Mouse (Mus musculus) limb, embryonic 14.5 days (tissue): Measurements from ENCODE around the gene Hnrnpr. TPM values are rescaled to one million over a fixed set of nuclear protein-coding genes. Genes with fewer than 3 reads are reported as not detected.

ENCODE experiments used
- ATAC-seq: fragments of 200-750 bp; cut with Nextera tagmentation; 2 replicates; pipeline ENCODE4 v1.8.0; 2017; ENCODE audit warnings: low read depth, moderate number of reproducible peaks, moderate TSS enrichment; ENCODE audit not compliant: low FRiP score
- DNase-seq: peaks from one replicate; pipeline ENCODE4 v3.0.0-alpha.2; 2015; ENCODE audit warnings: low spot score
- H3K27ac ChIP-seq: fragments of 300-500 bp; sonication (generic); replicated peaks from 2 replicates; pipeline ENCODE4 v1.5.1; 2014; ENCODE audit warnings: low read depth, mild to moderate bottlenecking, low read length, moderate library complexity, mixed read lengths
- H3K27me3 ChIP-seq: fragments of 300-500 bp; sonication (generic); 2 replicates; pipeline ENCODE4 v1.6.1; 2014; ENCODE audit warnings: low read length, mixed read lengths; ENCODE audit not compliant: control insufficient read depth, insufficient read depth
- H3K36me3 ChIP-seq: fragments of 300-500 bp; sonication (generic); 2 replicates; pipeline ENCODE4 v1.6.1; 2014; ENCODE audit warnings: mild to moderate bottlenecking, low read length, moderate library complexity, mixed read lengths; ENCODE audit not compliant: control insufficient read depth, insufficient read depth
- H3K4me1 ChIP-seq: fragments of 300-500 bp; sonication (generic); 2 replicates; pipeline ENCODE4 v1.6.1; 2014; ENCODE audit warnings: antibody characterized with exemption, low read length, mixed read lengths; ENCODE audit not compliant: control insufficient read depth, insufficient read depth
- H3K4me2 ChIP-seq: fragments of 300-500 bp; sonication (generic); replicated peaks from 2 replicates; pipeline ENCODE4 v1.6.1; 2014; ENCODE audit warnings: low read depth, mild to moderate bottlenecking, low read length, moderate library complexity; ENCODE audit not compliant: severe bottlenecking
- H3K4me3 ChIP-seq: fragments of 300-500 bp; sonication (generic); replicated peaks from 2 replicates; pipeline ENCODE4 v1.5.1; 2014; ENCODE audit warnings: low read length
- H3K9ac ChIP-seq: fragments of 300-500 bp; sonication (generic); 2 replicates; pipeline ENCODE4 v1.6.1; 2014; ENCODE audit warnings: mild to moderate bottlenecking, low read depth, low read length, moderate library complexity; ENCODE audit not compliant: severe bottlenecking
- H3K9me3 ChIP-seq: fragments of 300-500 bp; sonication (generic); 2 replicates; pipeline ENCODE4 v1.6.1; 2016; ENCODE audit warnings: low read length; ENCODE audit not compliant: control insufficient read depth
- POLR2A ChIP-seq: fragments of 200-500 bp; IDR thresholded peaks from 2 replicates; pipeline ENCODE4 v1.8.0; 2012; ENCODE audit warnings: inconsistent platforms, mild to moderate bottlenecking, moderate library complexity, borderline replicate concordance; ENCODE audit not compliant: insufficient read depth, insufficient read length; ENCODE audit errors: extremely low read depth
- WGBS: fragments of 180-500 bp; shearing (Covaris S2); extraction: QIAGEN DNeasy Blood & Tissue Kit; methylation state at CpG from one replicate; pipeline ENCODE4 v1.1.7; 2014; 5-methylcytosine and 5-hydroxymethylcytosine counted together
- polyA plus RNA-seq, 2 experiments: library from polyadenylated mRNA; depleted of rRNA in 1 of 2; stranded (reverse) in 1 of 2; unstranded in 1 of 2; fragments of >200 nt; fragmentation: Nextera tagmentation in 1 of 2; extraction: Ambion mirVana in 1 of 2; gene quantifications; 2 replicates each; pipeline versions ENCODE4 v1.2.1 to v1.2.3; 2012 to 2014

The Hnrnpr gene
- polyA plus RNA-seq, 2 experiments = 135 to 163 TPM

DNA sequence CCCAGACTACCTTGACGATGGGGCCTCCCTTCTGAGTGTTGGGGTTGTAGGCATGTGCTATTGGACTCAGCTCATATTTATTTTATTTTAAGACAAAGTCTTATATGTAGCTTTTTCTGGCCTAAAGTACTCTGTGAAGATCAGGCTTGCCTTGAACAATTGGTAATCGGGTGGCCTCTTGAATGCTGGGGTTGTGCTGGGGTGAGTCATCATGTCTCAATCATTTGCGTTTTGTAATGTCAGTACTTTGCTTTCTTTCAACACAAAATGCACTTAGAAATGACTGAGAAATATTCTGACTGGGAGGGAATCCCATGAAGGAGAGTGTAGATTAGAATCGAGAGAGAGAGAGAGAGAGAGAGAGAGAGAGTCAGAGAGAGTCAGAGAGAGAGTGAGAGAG is 9.3 kb downstream of the Hnrnpr start:
- TF ChIP-seq POLR2A = no peak
- Histone ChIP-seq H3K27me3 (no peaks in the 10 kb centered on the region), H3K9me3 (no peaks in the 10 kb centered on the region), H3K9ac (no peak overlapping the region), H3K36me3 (peaks cover 79% of the 10 kb centered on the region), H3K4me3 (no peak overlapping the region), H3K4me1 (0 out of 2 replicates have a peak, but pooled peaks cover 1% of the 10 kb centered on the region), H3K27ac (no peak overlapping the region), H3K4me2 (no peak overlapping the region)
- DNase-seq (no peak), ATAC-seq (no peak)
- WGBS = 88% methylated on average over 4 of the region's 4 CpGs

- whole genome bisulfite sequencing = 43% methylated on average over 2 of the region's 2 CpGs
- H3K27me3 ChIP-seq = no peaks in the 10 kb centered on the region
- no peak overlapping the region for H3K4me3 ChIP-seq
- no peaks in the 10 kb centered on the region for H3K4me1 ChIP-seq
- H3K9me3 ChIP-seq = no peaks in the 10 kb centered on the region
- ATAC-seq = no peak
- no peak for DNase-seq
- no peak overlapping the region for H3K27ac ChIP-seq
- H3K36me3 ChIP-seq = peaks cover 79% of the 10 kb centered on the region
- no peak for TF ChIP-seq POLR2A
- H3K9ac ChIP-seq = no peak overlapping the region
- no peak overlapping the region for H3K4me2 ChIP-seq
Observed at GRCm38 (mm10) chr4:136324226-136324625, 13.5 kb downstream of the Hnrnpr start.

DNA sequence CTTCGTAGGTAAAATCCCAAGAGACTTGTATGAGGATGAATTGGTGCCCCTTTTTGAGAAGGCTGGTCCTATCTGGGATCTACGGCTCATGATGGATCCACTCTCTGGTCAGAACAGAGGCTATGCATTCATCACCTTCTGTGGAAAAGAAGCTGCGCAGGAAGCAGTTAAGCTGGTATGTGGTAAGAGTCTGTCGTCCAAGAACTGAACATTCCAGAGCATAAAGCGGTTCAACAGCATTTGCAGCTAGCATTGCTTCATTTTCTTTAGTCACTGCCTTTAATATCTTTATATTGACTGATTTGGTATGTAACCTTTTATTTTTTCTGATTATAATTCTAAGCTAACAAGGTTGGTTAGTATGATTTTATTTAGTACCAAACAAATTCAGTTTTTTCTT is 16.5 kb downstream of the Hnrnpr start:
- Histone ChIP-seq H3K36me3 (peaks cover 77% of the 10 kb centered on the region), H3K9ac (no peak overlapping the region), H3K27ac (no peak overlapping the region), H3K9me3 (no peaks in the 10 kb centered on the region), H3K4me3 (no peak overlapping the region), H3K4me2 (no peak overlapping the region), H3K4me1 (no peaks in the 10 kb centered on the region), H3K27me3 (no peaks in the 10 kb centered on the region)
- DNase-seq = no peak
- no peak for ATAC-seq
- WGBS = 78% methylated on average over 5 of the region's 5 CpGs
- no peak for TF ChIP-seq POLR2A

- H3K36me3 ChIP-seq = peaks cover 78% of the 10 kb centered on the region
- no peak for DNase-seq
Observed at GRCm38 (mm10) chr4:136328115-136328514, 17.4 kb downstream of the Hnrnpr start.

DNA sequence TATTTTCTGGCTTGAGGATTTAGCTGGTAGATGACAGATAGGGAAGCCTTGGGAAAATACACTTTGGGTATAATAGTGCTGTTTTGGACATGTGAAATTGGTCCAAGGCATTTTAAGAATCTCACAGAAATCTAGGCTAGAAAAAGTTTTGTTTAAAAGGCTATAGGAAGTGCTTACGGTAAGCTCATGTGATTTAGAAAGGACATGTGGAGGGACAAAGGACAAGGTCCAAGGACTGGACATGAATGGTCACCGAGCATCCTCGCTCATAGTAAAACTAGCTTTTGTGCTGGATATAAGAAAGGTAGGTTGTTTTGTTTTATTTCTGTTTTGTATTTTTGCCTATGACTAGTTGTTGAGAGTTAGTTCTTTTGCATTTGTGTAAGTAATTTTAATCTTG is 21.0 kb downstream of the Hnrnpr start:
- no peak overlapping the region for H3K4me2 ChIP-seq
- no peaks in the 10 kb centered on the region for H3K9me3 ChIP-seq
- DNase-seq = no peak
- H3K27me3 ChIP-seq = no peaks in the 10 kb centered on the region
- ATAC-seq = no peak
- H3K36me3 ChIP-seq = peaks cover 74% of the 10 kb centered on the region
- TF ChIP-seq POLR2A = no peak
- H3K9ac ChIP-seq = no peak overlapping the region
- no peaks in the 10 kb centered on the region for H3K4me1 ChIP-seq
- no peak overlapping the region for H3K4me3 ChIP-seq
- WGBS = 95% methylated on average over 3 of the region's 3 CpGs
- no peak overlapping the region for H3K27ac ChIP-seq

More at GRCm38 (mm10) chr4:136328115-136328514, 17.4 kb downstream of the Hnrnpr start:
- Histone ChIP-seq H3K4me2 (no peak overlapping the region), H3K9me3 (no peaks in the 10 kb centered on the region), H3K27me3 (no peaks in the 10 kb centered on the region), H3K4me3 (no peak overlapping the region), H3K9ac (no peak overlapping the region), H3K27ac (no peak overlapping the region), H3K4me1 (no peaks in the 10 kb centered on the region)
- no peak for ATAC-seq
- no peak for TF ChIP-seq POLR2A

DNA sequence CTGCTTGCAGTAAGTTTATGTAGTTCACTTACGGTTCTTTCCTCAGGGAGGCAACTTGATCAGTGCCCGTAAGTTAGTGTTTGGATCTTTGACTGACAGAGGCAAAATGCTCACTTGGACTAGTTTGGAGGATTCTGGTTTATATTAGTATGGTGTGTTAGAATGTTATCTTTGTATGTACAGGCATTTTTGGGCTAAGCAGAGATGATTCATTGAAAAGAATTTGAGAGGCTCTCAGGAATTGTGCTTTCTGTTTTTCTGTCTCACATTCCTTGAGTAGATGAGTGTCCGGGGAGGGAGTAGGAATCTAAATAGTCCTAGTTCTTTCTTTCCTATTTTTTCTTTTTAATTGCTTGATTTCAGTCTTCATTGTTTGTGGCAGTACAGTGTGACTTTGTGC is 22.4 kb downstream of the Hnrnpr start:
- no peak for ATAC-seq
- Histone ChIP-seq H3K9me3 (no peaks in the 10 kb centered on the region), H3K9ac (no peak overlapping the region), H3K4me2 (no peak overlapping the region), H3K27ac (no peak overlapping the region), H3K36me3 (peaks cover 76% of the 10 kb centered on the region), H3K27me3 (no peaks in the 10 kb centered on the region), H3K4me3 (no peak overlapping the region), H3K4me1 (no peaks in the 10 kb centered on the region)
- no peak for TF ChIP-seq POLR2A
- WGBS = 87% methylated on average over 3 of the region's 3 CpGs
- no peak for DNase-seq
